Mouse (Mus musculus): ENCODE data around the gene Ankrd31.

DNA sequence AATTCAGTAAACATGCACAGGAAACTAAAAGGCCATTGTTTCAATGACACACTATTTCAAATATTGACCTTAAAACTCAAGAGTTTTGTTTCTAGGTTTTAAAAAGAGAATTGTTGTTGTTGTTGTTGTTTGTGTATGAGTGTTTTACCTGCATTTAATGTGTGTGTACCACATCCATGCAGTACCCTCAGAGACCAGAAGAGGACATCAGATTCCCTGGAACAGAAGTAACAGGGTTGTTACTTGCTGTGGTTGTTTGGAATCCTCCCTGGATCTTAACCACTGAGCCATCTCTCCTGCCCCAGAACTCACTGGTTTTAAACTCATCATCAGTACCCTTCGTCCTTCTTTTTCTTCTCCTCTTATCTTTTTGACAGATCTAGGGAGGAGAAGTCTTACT is 105.2 kb downstream of the Ankrd31 start:
- no peak for TF ChIP-seq POLR2A (IDR thresholded peaks at IDR 0.05; ENCODE audit: borderline replicate concordance, insufficient read depth, low read length)
- TF ChIP-seq CTCF (IDR thresholded peaks at IDR 0.05; ENCODE audit: borderline replicate concordance, insufficient read depth, low read depth, low read length), result no peak

All from cerebellum, adult 2 months (tissue).